Mouse (Mus musculus): ENCODE data around the gene Phex. TPM values are rescaled to one million over a fixed set of nuclear protein-coding genes. Genes with fewer than 3 reads are reported as not detected.

Phex gene
- polyA plus RNA-seq, 1 experiment from 2014 or later, result not detected

DNA sequence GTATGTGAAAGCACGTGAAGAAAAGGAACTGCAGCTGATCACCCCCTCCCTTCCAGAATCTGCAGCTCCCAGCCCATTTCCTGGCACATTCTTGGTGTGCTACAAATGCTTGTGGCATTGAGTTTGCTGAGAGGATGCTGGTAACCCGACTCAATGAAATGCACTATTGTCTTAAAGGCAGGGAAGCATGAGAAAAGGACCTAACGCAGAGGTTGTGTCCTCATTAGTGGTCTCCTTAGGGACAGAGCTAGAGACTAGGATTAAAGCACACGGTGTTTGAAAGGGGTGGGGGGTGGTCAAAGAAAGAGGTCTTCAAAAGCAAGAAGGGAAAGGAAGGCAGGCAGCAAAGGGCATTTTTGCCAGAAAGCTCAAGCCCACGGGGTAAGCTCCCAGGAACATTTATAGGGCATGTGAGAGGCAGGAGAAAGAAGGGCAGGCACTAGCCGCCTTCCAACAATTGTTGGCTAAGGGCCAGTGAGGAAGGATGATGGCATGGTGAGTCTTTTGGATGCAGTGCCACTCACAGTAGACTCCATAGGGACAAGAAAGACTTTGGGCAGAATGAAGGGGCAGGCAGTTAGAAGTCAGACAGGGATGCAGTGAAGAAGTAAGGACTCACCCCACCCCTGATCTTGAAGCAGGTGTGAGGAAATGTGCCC lies 109.8 kb downstream of the Phex start:
- Histone ChIP-seq H3K9ac (replicated peaks) (no peak overlapping the region), H3K4me1 (ENCODE audit: insufficient read depth) (no peaks in the 10 kb centered on the region), H3K4me3 (ENCODE audit: low read depth, low read length) (no peak overlapping the region), H3K4me2 (ENCODE audit: low read depth, low read length) (no peak overlapping the region), H3K27ac (ENCODE audit: low read depth) (no peak overlapping the region), H3K36me3 (replicated peaks; ENCODE audit: insufficient read depth, low read length) (no peaks in the 10 kb centered on the region), H3K27me3 (ENCODE audit: insufficient read depth, low read length) (no peaks in the 10 kb centered on the region), H3K9me3 (ENCODE audit: low read length) (no peaks in the 10 kb centered on the region)
- DNase-seq (no peak), ATAC-seq (no peak)
- 33% methylated on average over 6 of the region's 6 CpGs for WGBS (ENCODE audit: insufficient replicate concordance)
- TF ChIP-seq EP300 (IDR thresholded peaks at IDR 0.05; ENCODE audit: low read depth), result no peak
- no peak for TF ChIP-seq CTCF (IDR thresholded peaks at IDR 0.05; ENCODE audit: low read depth)

- Histone ChIP-seq H3K36me3 (replicated peaks; ENCODE audit: insufficient read depth, low read length) (no peaks in the 10 kb centered on the region), H3K4me2 (ENCODE audit: low read depth, low read length) (no peak overlapping the region), H3K4me3 (ENCODE audit: low read depth, low read length) (no peak overlapping the region), H3K9me3 (ENCODE audit: low read length) (no peaks in the 10 kb centered on the region), H3K27ac (ENCODE audit: low read depth) (no peak overlapping the region), H3K27me3 (ENCODE audit: insufficient read depth, low read length) (no peaks in the 10 kb centered on the region), H3K4me1 (ENCODE audit: insufficient read depth) (no peaks in the 10 kb centered on the region), H3K9ac (replicated peaks) (no peak overlapping the region)
- no peak for ATAC-seq
- TF ChIP-seq CTCF (IDR thresholded peaks at IDR 0.05; ENCODE audit: low read depth), result no peak
- no peak for TF ChIP-seq EP300 (IDR thresholded peaks at IDR 0.05; ENCODE audit: low read depth)
- DNase-seq, result no peak
Measured at GRCm38 (mm10) chrX:157292411-157292810, 122.7 kb downstream of the Phex start.

GRCm38 (mm10) chrX:157276581-157276980 lies 138.5 kb downstream of the Phex start:
- Histone ChIP-seq H3K4me2 (ENCODE audit: low read depth, low read length) (no peak overlapping the region), H3K4me3 (ENCODE audit: low read depth, low read length) (no peak overlapping the region), H3K36me3 (replicated peaks; ENCODE audit: insufficient read depth, low read length) (no peaks in the 10 kb centered on the region), H3K4me1 (ENCODE audit: insufficient read depth) (no peaks in the 10 kb centered on the region), H3K27me3 (ENCODE audit: insufficient read depth, low read length) (no peaks in the 10 kb centered on the region), H3K9me3 (ENCODE audit: low read length) (no peaks in the 10 kb centered on the region), H3K9ac (replicated peaks) (no peak overlapping the region), H3K27ac (ENCODE audit: low read depth) (no peak overlapping the region)
- TF ChIP-seq EP300 (IDR thresholded peaks at IDR 0.05; ENCODE audit: low read depth) (no peak), CTCF (IDR thresholded peaks at IDR 0.05; ENCODE audit: low read depth) (no peak)
- DNase-seq (no peak), ATAC-seq (no peak)
- 60% methylated on average over 1 of the region's 1 CpGs for WGBS (ENCODE audit: insufficient replicate concordance)

GRCm38 (mm10) chrX:157273291-157273690 lies 141.8 kb downstream of the Phex start:
- H3K4me1 ChIP-seq (ENCODE audit: insufficient read depth), result no peaks in the 10 kb centered on the region
- no peak overlapping the region for H3K27ac ChIP-seq (ENCODE audit: low read depth)
- WGBS (ENCODE audit: insufficient replicate concordance), result 65% methylated on average over 3 of the region's 3 CpGs
- TF ChIP-seq EP300 (IDR thresholded peaks at IDR 0.05; ENCODE audit: low read depth) (no peak), CTCF (IDR thresholded peaks at IDR 0.05; ENCODE audit: low read depth) (no peak)
- H3K4me2 ChIP-seq (ENCODE audit: low read depth, low read length), result no peak overlapping the region
- no peak overlapping the region for H3K9ac ChIP-seq (replicated peaks)
- no peak overlapping the region for H3K4me3 ChIP-seq (ENCODE audit: low read depth, low read length)
- no peaks in the 10 kb centered on the region for H3K27me3 ChIP-seq (ENCODE audit: insufficient read depth, low read length)
- no peaks in the 10 kb centered on the region for H3K36me3 ChIP-seq (replicated peaks; ENCODE audit: insufficient read depth, low read length)
- ATAC-seq (no peak), DNase-seq (no peak)
- no peaks in the 10 kb centered on the region for H3K9me3 ChIP-seq (ENCODE audit: low read length)

GRCm38 (mm10) chrX:157271609-157272008 lies 143.5 kb downstream of the Phex start:
- TF ChIP-seq CTCF (IDR thresholded peaks at IDR 0.05; ENCODE audit: low read depth) (no peak), EP300 (IDR thresholded peaks at IDR 0.05; ENCODE audit: low read depth) (no peak)
- WGBS (ENCODE audit: insufficient replicate concordance), result 57% methylated on average over 3 of the region's 3 CpGs
- no peaks in the 10 kb centered on the region for H3K27me3 ChIP-seq (ENCODE audit: insufficient read depth, low read length)
- no peaks in the 10 kb centered on the region for H3K36me3 ChIP-seq (replicated peaks; ENCODE audit: insufficient read depth, low read length)
- no peaks in the 10 kb centered on the region for H3K4me1 ChIP-seq (ENCODE audit: insufficient read depth)
- H3K4me2 ChIP-seq (ENCODE audit: low read depth, low read length), result no peak overlapping the region
- no peak overlapping the region for H3K27ac ChIP-seq (ENCODE audit: low read depth)
- no peak overlapping the region for H3K9ac ChIP-seq (replicated peaks)
- H3K9me3 ChIP-seq (ENCODE audit: low read length), result no peaks in the 10 kb centered on the region
- DNase-seq, result no peak
- ATAC-seq, result no peak
- H3K4me3 ChIP-seq (ENCODE audit: low read depth, low read length), result no peak overlapping the region

GRCm38 (mm10) chrX:157269726-157270305 lies 145.3 kb downstream of the Phex start:
- Histone ChIP-seq H3K9ac (replicated peaks) (no peak overlapping the region), H3K9me3 (ENCODE audit: low read length) (no peaks in the 10 kb centered on the region), H3K27me3 (ENCODE audit: insufficient read depth, low read length) (no peaks in the 10 kb centered on the region), H3K4me2 (ENCODE audit: low read depth, low read length) (no peak overlapping the region), H3K27ac (ENCODE audit: low read depth) (no peak overlapping the region), H3K36me3 (replicated peaks; ENCODE audit: insufficient read depth, low read length) (no peaks in the 10 kb centered on the region), H3K4me3 (ENCODE audit: low read depth, low read length) (no peak overlapping the region), H3K4me1 (ENCODE audit: insufficient read depth) (no peaks in the 10 kb centered on the region)
- 61% methylated on average over 5 of the region's 5 CpGs for WGBS (ENCODE audit: insufficient replicate concordance)
- TF ChIP-seq CTCF (IDR thresholded peaks at IDR 0.05; ENCODE audit: low read depth) (no peak), EP300 (IDR thresholded peaks at IDR 0.05; ENCODE audit: low read depth) (no peak)
- ATAC-seq (no peak), DNase-seq (no peak)

Measured in liver, postnatal 0 days (tissue).